Mouse (Mus musculus): ENCODE data around the gene Ak5. TPM values are rescaled to one million over a fixed set of nuclear protein-coding genes. Genes with fewer than 3 reads are reported as not detected.
"Not testable (repeated sequence)": the region's sequence is repeated elsewhere in the genome, so short reads cannot be mapped to it uniquely, and the experiment has no call there.

Gene Ak5
- polyA plus RNA-seq, 1 experiment from 2014 or later: 3.2 TPM

GRCm38 (mm10) chr3:152585581-152585980 lies 82.6 kb downstream of the Ak5 start:
- no peak overlapping the region for H3K9ac ChIP-seq (ENCODE audit: low read length)
- DNase-seq (ENCODE audit: low spot score) (no peak), ATAC-seq (replicated peaks; ENCODE audit: low FRiP score, low TSS enrichment, low read depth) (no peak)
- H3K27ac ChIP-seq (ENCODE audit: low read depth): no peak overlapping the region
- H3K4me2 ChIP-seq (ENCODE audit: low read length): no peak overlapping the region
- no peak overlapping the region for H3K4me3 ChIP-seq (ENCODE audit: low read depth, low read length)
- no peaks in the 10 kb centered on the region for H3K36me3 ChIP-seq (ENCODE audit: control insufficient read depth, insufficient read depth, low read length)
- no peaks in the 10 kb centered on the region for H3K4me1 ChIP-seq (replicated peaks; ENCODE audit: control insufficient read depth, insufficient read depth, low read length)
- no peaks in the 10 kb centered on the region for H3K27me3 ChIP-seq (replicated peaks; ENCODE audit: control insufficient read depth, insufficient read depth, low read length)
- WGBS: 79% methylated on average over 6 of the region's 6 CpGs
- no peaks in the 10 kb centered on the region for H3K9me3 ChIP-seq (ENCODE audit: control insufficient read depth, low read length)

- Histone ChIP-seq H3K27ac (ENCODE audit: low read depth) (no peak overlapping the region), H3K9ac (ENCODE audit: low read length) (no peak overlapping the region), H3K36me3 (ENCODE audit: control insufficient read depth, insufficient read depth, low read length) (no peaks in the 10 kb centered on the region), H3K4me1 (replicated peaks; ENCODE audit: control insufficient read depth, insufficient read depth, low read length) (0 out of 2 replicates have a peak, but pooled peaks cover 7% of the 10 kb centered on the region), H3K4me3 (ENCODE audit: low read depth, low read length) (no peak overlapping the region), H3K27me3 (replicated peaks; ENCODE audit: control insufficient read depth, insufficient read depth, low read length) (no peaks in the 10 kb centered on the region), H3K4me2 (ENCODE audit: low read length) (no peak overlapping the region), H3K9me3 (ENCODE audit: control insufficient read depth, low read length) (no peaks in the 10 kb centered on the region)
- DNase-seq (ENCODE audit: low spot score) (no peak), ATAC-seq (replicated peaks; ENCODE audit: low FRiP score, low TSS enrichment, low read depth) (no peak)
Measured at GRCm38 (mm10) chr3:152583033-152583432, 85.1 kb downstream of the Ak5 start.

GRCm38 (mm10) chr3:152581853-152582252 lies 86.3 kb downstream of the Ak5 start:
- H3K27me3 ChIP-seq (replicated peaks; ENCODE audit: control insufficient read depth, insufficient read depth, low read length): not testable (repeated sequence)

GRCm38 (mm10) chr3:152579984-152580591 lies 88.1 kb downstream of the Ak5 start:
- Histone ChIP-seq H3K27ac (ENCODE audit: low read depth) (no peak overlapping the region), H3K4me3 (ENCODE audit: low read depth, low read length) (no peak overlapping the region), H3K4me1 (replicated peaks; ENCODE audit: control insufficient read depth, insufficient read depth, low read length) (0 out of 2 replicates have a peak, but pooled peaks cover 7% of the 10 kb centered on the region), H3K4me2 (ENCODE audit: low read length) (no peak overlapping the region), H3K36me3 (ENCODE audit: control insufficient read depth, insufficient read depth, low read length) (no peaks in the 10 kb centered on the region), H3K27me3 (replicated peaks; ENCODE audit: control insufficient read depth, insufficient read depth, low read length) (no peaks in the 10 kb centered on the region), H3K9ac (ENCODE audit: low read length) (no peak overlapping the region), H3K9me3 (ENCODE audit: control insufficient read depth, low read length) (no peaks in the 10 kb centered on the region)
- 56% methylated on average over 10 of the region's 10 CpGs for WGBS
- DNase-seq (ENCODE audit: low spot score): no peak
- ATAC-seq (replicated peaks; ENCODE audit: low FRiP score, low TSS enrichment, low read depth): no peak

More at GRCm38 (mm10) chr3:152581853-152582252, 86.3 kb downstream of the Ak5 start:
- not testable (repeated sequence) for H3K4me2 ChIP-seq (ENCODE audit: low read length); H3K27ac ChIP-seq (ENCODE audit: low read depth); H3K9me3 ChIP-seq (ENCODE audit: control insufficient read depth, low read length); ATAC-seq (replicated peaks; ENCODE audit: low FRiP score, low TSS enrichment, low read depth); H3K4me1 ChIP-seq (replicated peaks; ENCODE audit: control insufficient read depth, insufficient read depth, low read length); DNase-seq (ENCODE audit: low spot score); H3K9ac ChIP-seq (ENCODE audit: low read length); H3K36me3 ChIP-seq (ENCODE audit: control insufficient read depth, insufficient read depth, low read length); H3K4me3 ChIP-seq (ENCODE audit: low read depth, low read length)
- 76% methylated on average over 3 of the region's 3 CpGs for WGBS

GRCm38 (mm10) chr3:152578282-152579228 lies 89.6 kb downstream of the Ak5 start:
- Histone ChIP-seq H3K36me3 (ENCODE audit: control insufficient read depth, insufficient read depth, low read length) (no peaks in the 10 kb centered on the region), H3K4me2 (ENCODE audit: low read length) (no peak overlapping the region), H3K9ac (ENCODE audit: low read length) (no peak overlapping the region), H3K4me3 (ENCODE audit: low read depth, low read length) (no peak overlapping the region), H3K9me3 (ENCODE audit: control insufficient read depth, low read length) (no peaks in the 10 kb centered on the region), H3K27me3 (replicated peaks; ENCODE audit: control insufficient read depth, insufficient read depth, low read length) (no peaks in the 10 kb centered on the region), H3K4me1 (replicated peaks; ENCODE audit: control insufficient read depth, insufficient read depth, low read length) (0 out of 2 replicates have a peak, but pooled peaks cover 7% of the 10 kb centered on the region), H3K27ac (ENCODE audit: low read depth) (no peak overlapping the region)
- DNase-seq (ENCODE audit: low spot score): peak; percentile 44
- 78% methylated on average over 26 of the region's 26 CpGs for WGBS
- no peak for ATAC-seq (replicated peaks; ENCODE audit: low FRiP score, low TSS enrichment, low read depth)

- 82% methylated on average over 7 of the region's 7 CpGs for WGBS
- Histone ChIP-seq H3K4me3 (ENCODE audit: low read depth, low read length) (no peak overlapping the region), H3K4me1 (replicated peaks; ENCODE audit: control insufficient read depth, insufficient read depth, low read length) (0 out of 2 replicates have a peak, but pooled peaks cover 7% of the 10 kb centered on the region), H3K9ac (ENCODE audit: low read length) (no peak overlapping the region), H3K27ac (ENCODE audit: low read depth) (no peak overlapping the region), H3K27me3 (replicated peaks; ENCODE audit: control insufficient read depth, insufficient read depth, low read length) (no peaks in the 10 kb centered on the region), H3K4me2 (ENCODE audit: low read length) (no peak overlapping the region), H3K36me3 (ENCODE audit: control insufficient read depth, insufficient read depth, low read length) (no peaks in the 10 kb centered on the region), H3K9me3 (ENCODE audit: control insufficient read depth, low read length) (no peaks in the 10 kb centered on the region)
- DNase-seq (ENCODE audit: low spot score): peak; percentile 42
- no peak for ATAC-seq (replicated peaks; ENCODE audit: low FRiP score, low TSS enrichment, low read depth)
Measured at GRCm38 (mm10) chr3:152577763-152578162, 90.4 kb downstream of the Ak5 start.

GRCm38 (mm10) chr3:152577273-152577672 lies 90.9 kb downstream of the Ak5 start:
- ATAC-seq (replicated peaks; ENCODE audit: low FRiP score, low TSS enrichment, low read depth): no peak
- Histone ChIP-seq H3K4me3 (ENCODE audit: low read depth, low read length) (no peak overlapping the region), H3K9me3 (ENCODE audit: control insufficient read depth, low read length) (no peaks in the 10 kb centered on the region), H3K27ac (ENCODE audit: low read depth) (no peak overlapping the region), H3K4me1 (replicated peaks; ENCODE audit: control insufficient read depth, insufficient read depth, low read length) (0 out of 2 replicates have a peak, but pooled peaks cover 7% of the 10 kb centered on the region), H3K9ac (ENCODE audit: low read length) (no peak overlapping the region), H3K4me2 (ENCODE audit: low read length) (no peak overlapping the region), H3K27me3 (replicated peaks; ENCODE audit: control insufficient read depth, insufficient read depth, low read length) (no peaks in the 10 kb centered on the region), H3K36me3 (ENCODE audit: control insufficient read depth, insufficient read depth, low read length) (no peaks in the 10 kb centered on the region)
- WGBS: 50% methylated on average over 1 of the region's 1 CpGs
- peak; percentile 47 for DNase-seq (ENCODE audit: low spot score)

GRCm38 (mm10) chr3:152569242-152569605 lies 98.9 kb downstream of the Ak5 start:
- 25% methylated on average over 6 of the region's 6 CpGs for WGBS
- H3K27ac ChIP-seq (ENCODE audit: low read depth): peak overlapping the region; percentile 51
- no peaks in the 10 kb centered on the region for H3K27me3 ChIP-seq (replicated peaks; ENCODE audit: control insufficient read depth, insufficient read depth, low read length)
- peak overlapping the region; percentile 20; the same call in 1 of the 2 replicates for H3K4me2 ChIP-seq (ENCODE audit: low read length)
- no peak overlapping the region for H3K4me3 ChIP-seq (ENCODE audit: low read depth, low read length)
- H3K36me3 ChIP-seq (ENCODE audit: control insufficient read depth, insufficient read depth, low read length): no peaks in the 10 kb centered on the region
- ATAC-seq (replicated peaks; ENCODE audit: low FRiP score, low TSS enrichment, low read depth): peak; percentile 72
- no peak for DNase-seq (ENCODE audit: low spot score)
- H3K9ac ChIP-seq (ENCODE audit: low read length): no peak overlapping the region
- peaks cover 14% of the 10 kb centered on the region for H3K4me1 ChIP-seq (replicated peaks; ENCODE audit: control insufficient read depth, insufficient read depth, low read length)
- H3K9me3 ChIP-seq (ENCODE audit: control insufficient read depth, low read length): no peaks in the 10 kb centered on the region
